Mouse (Mus musculus) intestine, postnatal 0 days (tissue): ENCODE data around the gene Gm21987. TPM values are rescaled to one million over a fixed set of nuclear protein-coding genes. Genes with fewer than 3 reads are reported as not detected.

Source experiments
- ATAC-seq: fragments of 200-750 bp; cut with Nextera tagmentation; 2 replicates; pipeline ENCODE4 v1.8.0; 2017; ENCODE audit warnings: mild to moderate bottlenecking, moderate TSS enrichment, moderate library complexity
- H3K27ac ChIP-seq: fragments of 300-500 bp; sonication (generic); 2 replicates; pipeline ENCODE4 v1.5.1; 2014; ENCODE audit warnings: mild to moderate bottlenecking, low read depth, low read length, moderate library complexity
- H3K27me3 ChIP-seq: fragments of 300-500 bp; sonication (generic); replicated peaks from 2 replicates; pipeline ENCODE4 v1.6.1; 2014; ENCODE audit warnings: low read length, mixed read lengths; ENCODE audit not compliant: control insufficient read depth, insufficient read depth
- H3K36me3 ChIP-seq: fragments of 300-500 bp; sonication (generic); 2 replicates; pipeline ENCODE4 v1.6.1; 2014; ENCODE audit warnings: mild to moderate bottlenecking, moderate library complexity; ENCODE audit not compliant: control insufficient read depth, insufficient read depth
- H3K4me1 ChIP-seq: fragments of 300-500 bp; sonication (generic); replicated peaks from 2 replicates; pipeline ENCODE4 v1.6.1; 2014; ENCODE audit warnings: antibody characterized with exemption, low read length, mixed read lengths; ENCODE audit not compliant: control insufficient read depth, insufficient read depth
- H3K4me2 ChIP-seq: fragments of 300-500 bp; sonication (generic); replicated peaks from 2 replicates; pipeline ENCODE4 v1.6.1; 2014; ENCODE audit warnings: low read depth, mild to moderate bottlenecking, moderate library complexity
- H3K4me3 ChIP-seq: fragments of 300-500 bp; sonication (generic); 2 replicates; pipeline ENCODE4 v1.5.1; 2014; ENCODE audit warnings: low read depth, low read length
- H3K9ac ChIP-seq: fragments of 300-500 bp; sonication (generic); 2 replicates; pipeline ENCODE4 v1.6.1; 2014; ENCODE audit warnings: mild to moderate bottlenecking, low read depth, low read length
- H3K9me3 ChIP-seq: fragments of 300-500 bp; sonication (generic); 2 replicates; pipeline ENCODE4 v1.6.1; 2016; ENCODE audit warnings: mixed run types; ENCODE audit not compliant: control insufficient read depth
- CTCF ChIP-seq: sonication (generic); IDR thresholded peaks from 2 replicates; pipeline ENCODE4 v1.5.1; 2016; ENCODE audit warnings: low read depth, mild to moderate bottlenecking, control low read depth, antibody characterized with exemption, moderate library complexity
- WGBS: fragments of 180-500 bp; shearing (Covaris S2); extraction: QIAGEN DNeasy Blood & Tissue Kit; methylation state at CpG from one replicate; pipeline ENCODE4 v1.1.7; 2014; 5-methylcytosine and 5-hydroxymethylcytosine counted together
- polyA plus RNA-seq: library from polyadenylated mRNA; unstranded; fragments of >200 nt; fragmentation: Nextera tagmentation; extraction: Ambion mirVana; gene quantifications from 2 replicates; pipeline ENCODE4 v1.2.1, GENCODE M21; 2015

Gene Gm21987
- polyA plus RNA-seq, 1 experiment from 2014 or later = 0.38 TPM

- WGBS = 72% methylated on average over 8 of the region's 8 CpGs
- TF ChIP-seq CTCF = no peak
- ATAC-seq = 0 out of 2 replicates have a peak, but pooled peaks have one; percentile 6
Measured at GRCm38 (mm10) chr16:38370633-38371374, 24.0 kb downstream of the Gm21987 start.

DNA sequence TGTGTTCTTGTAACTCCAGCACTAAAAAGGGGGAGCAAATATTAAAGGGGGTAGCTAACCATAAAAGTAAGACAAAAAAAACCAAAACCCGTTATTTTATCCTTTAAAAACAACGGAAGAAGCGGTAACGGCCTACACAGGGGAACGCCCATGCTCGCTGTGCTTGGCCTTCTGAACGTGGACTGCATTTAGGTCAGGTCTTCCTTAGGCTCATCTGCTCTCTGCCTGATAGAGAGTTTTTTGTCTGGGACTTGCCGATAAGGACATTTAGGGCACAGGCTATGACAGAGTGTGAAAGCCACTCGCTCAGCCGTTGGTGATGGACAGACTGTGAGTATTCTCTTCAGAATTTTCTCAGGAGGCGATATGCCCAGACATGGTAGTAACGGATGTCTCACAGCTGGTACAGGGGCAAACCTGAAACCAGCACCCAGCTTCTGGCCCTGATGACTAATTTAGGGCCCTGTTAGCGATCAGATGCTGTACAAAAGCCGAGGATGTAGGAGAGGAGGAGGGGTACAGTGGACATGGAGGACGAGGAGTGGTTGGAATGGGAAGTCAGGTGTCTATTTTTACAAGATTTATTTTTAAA lies 25.0 kb downstream of the Gm21987 start:
- ATAC-seq = no peak
- H3K4me3 ChIP-seq = no peak overlapping the region

More at GRCm38 (mm10) chr16:38370633-38371374, 24.0 kb downstream of the Gm21987 start:
- Histone ChIP-seq H3K9ac (no peak overlapping the region), H3K4me3 (no peak overlapping the region), H3K36me3 (no peaks in the 10 kb centered on the region), H3K27me3 (no peaks in the 10 kb centered on the region), H3K27ac (no peak overlapping the region), H3K4me2 (no peak overlapping the region), H3K9me3 (no peaks in the 10 kb centered on the region), H3K4me1 (no peaks in the 10 kb centered on the region)

GRCm38 (mm10) chr16:38372876-38373275 lies 26.0 kb downstream of the Gm21987 start:
- Histone ChIP-seq H3K9ac (no peak overlapping the region), H3K4me2 (no peak overlapping the region), H3K4me1 (no peaks in the 10 kb centered on the region), H3K4me3 (no peak overlapping the region), H3K27ac (no peak overlapping the region), H3K27me3 (no peaks in the 10 kb centered on the region), H3K36me3 (no peaks in the 10 kb centered on the region), H3K9me3 (no peaks in the 10 kb centered on the region)
- 89% methylated on average over 4 of the region's 4 CpGs for WGBS
- no peak for ATAC-seq
- TF ChIP-seq CTCF = no peak

More for the DNA sequence above, 25.0 kb downstream of the Gm21987 start:
- Histone ChIP-seq H3K27ac (no peak overlapping the region), H3K9me3 (no peaks in the 10 kb centered on the region), H3K4me1 (no peaks in the 10 kb centered on the region), H3K4me2 (no peak overlapping the region), H3K27me3 (no peaks in the 10 kb centered on the region), H3K9ac (no peak overlapping the region), H3K36me3 (no peaks in the 10 kb centered on the region)
- TF ChIP-seq CTCF = no peak
- WGBS = 89% methylated on average over 15 of the region's 15 CpGs

- no peak for TF ChIP-seq CTCF
- Histone ChIP-seq H3K27ac (no peak overlapping the region), H3K36me3 (no peaks in the 10 kb centered on the region), H3K9me3 (no peaks in the 10 kb centered on the region), H3K4me1 (no peaks in the 10 kb centered on the region), H3K9ac (no peak overlapping the region), H3K4me3 (no peak overlapping the region), H3K27me3 (no peaks in the 10 kb centered on the region), H3K4me2 (no peak overlapping the region)
- 75% methylated on average over 10 of the region's 10 CpGs for WGBS
- no peak for ATAC-seq
Measured at GRCm38 (mm10) chr16:38373439-38373838, 26.6 kb downstream of the Gm21987 start.

DNA sequence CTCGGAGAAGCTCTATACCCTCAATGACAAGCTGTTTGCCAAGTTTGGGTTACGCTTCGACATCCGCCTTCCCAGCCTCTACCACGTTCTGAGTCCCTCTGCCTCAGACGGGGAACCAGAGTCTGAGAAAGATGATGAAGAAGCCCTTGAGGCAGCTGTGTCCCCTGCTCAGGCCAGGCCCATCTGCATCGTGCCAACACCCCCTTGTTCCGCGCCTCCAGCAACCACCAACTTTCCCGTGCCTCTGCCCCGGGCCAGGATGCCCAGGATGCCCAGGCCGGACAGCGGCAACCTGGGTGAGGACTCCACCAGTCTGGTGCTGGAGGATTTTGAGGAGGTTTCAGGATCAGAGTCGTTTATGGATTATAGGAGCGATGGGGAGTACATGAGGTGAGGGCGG lies 27.1 kb downstream of the Gm21987 start:
- no peak overlapping the region for H3K4me2 ChIP-seq
- H3K4me3 ChIP-seq = no peak overlapping the region
- no peak overlapping the region for H3K9ac ChIP-seq
- peaks cover 3% of the 10 kb centered on the region; the same call in 1 of the 2 replicates for H3K4me1 ChIP-seq
- no peak for ATAC-seq
- no peaks in the 10 kb centered on the region for H3K9me3 ChIP-seq
- no peaks in the 10 kb centered on the region for H3K36me3 ChIP-seq
- no peak for TF ChIP-seq CTCF
- no peak overlapping the region for H3K27ac ChIP-seq
- H3K27me3 ChIP-seq = no peaks in the 10 kb centered on the region
- 87% methylated on average over 16 of the region's 16 CpGs for WGBS

DNA sequence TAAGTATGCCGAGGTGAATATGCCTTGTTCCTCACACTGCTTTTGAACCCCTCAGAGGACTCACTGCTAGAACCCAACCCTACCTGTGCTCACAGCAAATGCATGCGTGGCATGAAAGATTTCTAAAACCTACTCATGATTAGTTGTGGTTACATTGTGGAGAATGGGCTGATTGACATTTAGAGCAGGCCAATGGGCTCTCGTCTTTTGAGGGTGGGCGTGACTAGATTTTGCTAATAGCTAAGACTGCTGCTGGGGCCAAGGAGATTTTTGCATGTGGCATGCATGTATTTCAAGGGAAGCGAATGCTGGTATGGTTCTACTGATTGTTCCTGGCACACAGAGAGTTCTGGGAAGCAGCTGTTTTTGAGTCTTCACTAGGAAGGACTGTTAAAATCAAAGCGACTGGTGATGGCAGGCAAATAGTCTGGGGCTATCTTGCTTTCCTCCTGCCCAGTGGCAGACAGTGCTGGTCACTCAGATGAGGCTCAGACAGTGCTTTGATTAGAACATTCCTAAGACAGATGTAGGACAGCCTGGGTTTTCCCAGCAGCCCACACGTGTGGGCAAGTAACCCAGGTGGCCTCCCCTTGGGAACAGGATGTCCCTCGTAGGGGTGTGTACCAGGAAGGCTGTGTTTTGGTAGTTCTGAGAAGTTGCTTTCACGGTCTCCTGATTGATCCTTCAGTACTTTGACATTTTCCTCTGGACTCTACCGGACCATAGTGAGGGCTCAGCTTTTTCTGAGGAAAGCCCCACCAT lies 27.7 kb downstream of the Gm21987 start:
- Histone ChIP-seq H3K27ac (no peak overlapping the region), H3K9me3 (no peaks in the 10 kb centered on the region), H3K4me2 (no peak overlapping the region), H3K4me1 (peaks cover 6% of the 10 kb centered on the region; the same call in 1 of the 2 replicates), H3K27me3 (no peaks in the 10 kb centered on the region), H3K36me3 (no peaks in the 10 kb centered on the region), H3K9ac (no peak overlapping the region), H3K4me3 (no peak overlapping the region)
- TF ChIP-seq CTCF = no peak
- 81% methylated on average over 10 of the region's 10 CpGs for WGBS
- ATAC-seq = no peak
